Mouse (Mus musculus): ENCODE measurements around the gene Galnt12. TPM values are rescaled to one million over a fixed set of nuclear protein-coding genes. Genes with fewer than 3 reads are reported as not detected.

The Galnt12 gene
- total and polyA plus RNA-seq, 3 experiments = 0.16 to 0.72 (median 0.27) TPM

GRCm38 (mm10) chr4:47149963-47150362 is 58.3 kb downstream of the Galnt12 start:
- Histone ChIP-seq H3K79me2 (replicated peaks; ENCODE audit: control insufficient read depth, insufficient read depth, low read length) (no peaks in the 10 kb centered on the region), H3K4me3 (no peak overlapping the region), H3K36me3 (ENCODE audit: control insufficient read depth, insufficient read depth, low read length) (no peaks in the 10 kb centered on the region), H3K27me3 (ENCODE audit: control insufficient read depth, insufficient read depth, low read length) (no peaks in the 10 kb centered on the region), H3K9ac (ENCODE audit: low read depth, low read length) (no peak overlapping the region), H3K4me1 (ENCODE audit: control insufficient read depth, insufficient read depth, low read length) (peaks cover 20% of the 10 kb centered on the region), H3K27ac (peak overlapping the region; percentile 56; the same call in 1 of the 2 replicates)
- 16% methylated on average over 3 of the region's 3 CpGs for WGBS
- peak; percentile 33 to 65 for DNase-seq
- no peak for TF ChIP-seq CTCF (IDR thresholded peaks at IDR 0.05)
- TF ChIP-seq EP300 (IDR thresholded peaks at IDR 0.05; ENCODE audit: insufficient read depth, low read depth, low read length) = peak; percentile 81; the same call in 1 of the 2 replicates
- TF ChIP-seq POLR2A (IDR thresholded peaks at IDR 0.05; ENCODE audit: insufficient read depth, low read depth, low read length) = peak; percentile 39; the same call in 1 of the 2 replicates
- intact Hi-C loops (cut with DNase I) = loop anchor here (5.0 kb wide), 1 partner anchor 82 kb away; no protein-coding TSS in a partner anchor

- intact Hi-C loops (cut with DNase I) = loop anchor here (5.0 kb wide), 1 partner anchor 81 kb away; no protein-coding TSS in a partner anchor
Observed at GRCm38 (mm10) chr4:47150806-47151205, 59.1 kb downstream of the Galnt12 start.

GRCm38 (mm10) chr4:47151553-47152183 is 60.0 kb downstream of the Galnt12 start:
- Histone ChIP-seq H3K36me3 (ENCODE audit: control insufficient read depth, insufficient read depth, low read length) (no peaks in the 10 kb centered on the region), H3K79me2 (replicated peaks; ENCODE audit: control insufficient read depth, insufficient read depth, low read length) (no peaks in the 10 kb centered on the region), H3K27me3 (ENCODE audit: control insufficient read depth, insufficient read depth, low read length) (no peaks in the 10 kb centered on the region), H3K27ac (peak overlapping the region; percentile 52), H3K4me1 (ENCODE audit: control insufficient read depth, insufficient read depth, low read length) (peaks cover 20% of the 10 kb centered on the region), H3K4me3 (no peak overlapping the region), H3K9ac (ENCODE audit: low read depth, low read length) (no peak overlapping the region)
- DNase-seq = peak; percentile 60 to 70
- 29% methylated on average over 8 of the region's 8 CpGs for WGBS
- no peak for TF ChIP-seq CTCF (IDR thresholded peaks at IDR 0.05)
- TF ChIP-seq EP300 (IDR thresholded peaks at IDR 0.05; ENCODE audit: insufficient read depth, low read depth, low read length) = peak; percentile 21; the same call in 1 of the 2 replicates
- TF ChIP-seq POLR2A (IDR thresholded peaks at IDR 0.05; ENCODE audit: insufficient read depth, low read depth, low read length) = no peak
- intact Hi-C loops (cut with DNase I) = loop anchor here (2.0 to 5.0 kb wide), 2 partner anchors 27 to 81 kb away; no protein-coding TSS in a partner anchor

More at GRCm38 (mm10) chr4:47150806-47151205, 59.1 kb downstream of the Galnt12 start:
- Histone ChIP-seq H3K4me3 (no peak overlapping the region), H3K4me1 (ENCODE audit: control insufficient read depth, insufficient read depth, low read length) (peaks cover 20% of the 10 kb centered on the region), H3K36me3 (ENCODE audit: control insufficient read depth, insufficient read depth, low read length) (no peaks in the 10 kb centered on the region), H3K27ac (peak overlapping the region; percentile 52), H3K79me2 (replicated peaks; ENCODE audit: control insufficient read depth, insufficient read depth, low read length) (no peaks in the 10 kb centered on the region), H3K9ac (ENCODE audit: low read depth, low read length) (no peak overlapping the region), H3K27me3 (ENCODE audit: control insufficient read depth, insufficient read depth, low read length) (no peaks in the 10 kb centered on the region)
- no peak for DNase-seq
- TF ChIP-seq EP300 (IDR thresholded peaks at IDR 0.05; ENCODE audit: insufficient read depth, low read depth, low read length) (no peak), POLR2A (IDR thresholded peaks at IDR 0.05; ENCODE audit: insufficient read depth, low read depth, low read length) (no peak), CTCF (IDR thresholded peaks at IDR 0.05) (no peak)
- 88% methylated on average over 3 of the region's 3 CpGs for WGBS

- intact Hi-C loops (cut with DNase I) = no loop called here
- TF ChIP-seq EP300 (IDR thresholded peaks at IDR 0.05; ENCODE audit: insufficient read depth, low read depth, low read length) (no peak), POLR2A (IDR thresholded peaks at IDR 0.05; ENCODE audit: insufficient read depth, low read depth, low read length) (no peak), CTCF (IDR thresholded peaks at IDR 0.05) (no peak)
- no peaks in the 10 kb centered on the region for H3K27me3 ChIP-seq (ENCODE audit: control insufficient read depth, insufficient read depth, low read length)
- H3K4me1 ChIP-seq (ENCODE audit: control insufficient read depth, insufficient read depth, low read length) = peaks cover 7% of the 10 kb centered on the region
- no peaks in the 10 kb centered on the region for H3K36me3 ChIP-seq (ENCODE audit: control insufficient read depth, insufficient read depth, low read length)
- WGBS = 40% methylated on average over 3 of the region's 4 CpGs
- H3K9ac ChIP-seq (ENCODE audit: low read depth, low read length) = no peak overlapping the region
- no peak overlapping the region for H3K4me3 ChIP-seq
- no peak overlapping the region for H3K27ac ChIP-seq
- H3K79me2 ChIP-seq (replicated peaks; ENCODE audit: control insufficient read depth, insufficient read depth, low read length) = no peaks in the 10 kb centered on the region
- no peak for DNase-seq
Observed at GRCm38 (mm10) chr4:47161103-47161755, 69.5 kb downstream of the Galnt12 start.

GRCm38 (mm10) chr4:47161756-47162587 is 70.3 kb downstream of the Galnt12 start:
- no peak for DNase-seq
- no peak for TF ChIP-seq CTCF (IDR thresholded peaks at IDR 0.05)
- TF ChIP-seq POLR2A (IDR thresholded peaks at IDR 0.05; ENCODE audit: insufficient read depth, low read depth, low read length) = no peak
- 0 out of 2 replicates have a peak, but pooled peaks have one; percentile 17 for TF ChIP-seq EP300 (IDR thresholded peaks at IDR 0.05; ENCODE audit: insufficient read depth, low read depth, low read length)
- 44% methylated on average over 12 of the region's 12 CpGs for WGBS
- Histone ChIP-seq H3K4me3 (no peak overlapping the region), H3K27me3 (ENCODE audit: control insufficient read depth, insufficient read depth, low read length) (no peaks in the 10 kb centered on the region), H3K9ac (ENCODE audit: low read depth, low read length) (no peak overlapping the region), H3K79me2 (replicated peaks; ENCODE audit: control insufficient read depth, insufficient read depth, low read length) (no peaks in the 10 kb centered on the region), H3K27ac (peak overlapping the region; percentile 47; the same call in 1 of the 2 replicates), H3K36me3 (ENCODE audit: control insufficient read depth, insufficient read depth, low read length) (no peaks in the 10 kb centered on the region), H3K4me1 (ENCODE audit: control insufficient read depth, insufficient read depth, low read length) (peaks cover 7% of the 10 kb centered on the region)
- intact Hi-C loops (cut with DNase I) = no loop called here
